Mouse (Mus musculus): ENCODE data around the gene A4gnt. TPM values are rescaled to one million over a fixed set of nuclear protein-coding genes. Genes with fewer than 3 reads are reported as not detected.
"Not testable (repeated sequence)": the region's sequence is repeated elsewhere in the genome, so short reads cannot be mapped to it uniquely, and the experiment has no call there.

Gene A4gnt
- polyA plus RNA-seq, 1 experiment from 2014 or later, result not detected

DNA sequence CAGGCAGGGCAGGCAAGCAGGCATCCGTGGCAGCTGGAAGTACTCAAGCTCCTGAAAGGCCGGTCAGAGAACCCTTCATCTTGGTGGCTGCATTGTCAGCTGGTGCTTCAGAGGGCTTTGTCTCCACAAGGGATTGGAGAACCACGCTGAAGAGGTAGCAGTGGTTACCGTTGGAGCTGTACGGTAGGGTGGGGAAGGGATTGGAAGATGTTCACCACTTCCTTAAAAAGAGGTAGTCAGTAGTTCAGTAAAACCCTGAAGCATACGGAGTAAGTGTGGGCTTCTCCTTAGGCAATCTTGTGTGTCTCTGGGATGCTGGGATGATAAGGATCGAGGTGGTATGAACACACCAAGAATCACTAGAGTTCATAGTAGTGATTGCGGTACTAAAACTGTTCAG lies 21.2 kb upstream of the A4gnt start:
- Histone ChIP-seq H3K4me3 (ENCODE audit: low read depth, low read length) (no peak overlapping the region), H3K36me3 (ENCODE audit: control insufficient read depth, insufficient read depth, low read length) (no peaks in the 10 kb centered on the region), H3K4me2 (ENCODE audit: low read depth, low read length) (no peak overlapping the region), H3K27ac (ENCODE audit: low read depth, low read length) (no peak overlapping the region), H3K9ac (replicated peaks; ENCODE audit: low read depth, low read length) (no peak overlapping the region), H3K4me1 (ENCODE audit: control insufficient read depth, insufficient read depth, low read length) (no peaks in the 10 kb centered on the region), H3K9me3 (ENCODE audit: control insufficient read depth, low read length) (no peaks in the 10 kb centered on the region), H3K27me3 (ENCODE audit: control insufficient read depth, insufficient read depth, low read length) (no peaks in the 10 kb centered on the region)
- no peak for ATAC-seq (ENCODE audit: low read depth)
- 84% methylated on average over 8 of the region's 8 CpGs for WGBS

DNA sequence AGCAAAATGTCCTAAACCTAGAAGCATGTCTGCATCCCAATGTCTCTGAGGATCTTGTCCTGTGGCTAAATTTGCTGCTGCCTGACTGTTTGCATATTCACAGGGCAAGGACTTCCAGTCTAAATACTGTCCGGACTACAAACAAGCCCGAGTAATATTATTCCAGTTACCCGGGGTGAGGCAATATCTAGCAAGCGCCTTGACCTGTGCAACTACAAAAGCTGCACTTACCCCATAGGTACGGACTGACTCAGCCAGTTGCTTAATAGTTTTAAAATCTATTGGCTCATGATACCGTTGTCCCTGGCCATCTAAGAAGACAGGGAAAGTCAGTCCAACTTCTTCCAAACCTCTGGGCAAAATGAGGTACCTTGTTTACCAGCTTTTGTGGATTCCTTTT lies 13.2 kb upstream of the A4gnt start:
- H3K9ac ChIP-seq (replicated peaks; ENCODE audit: low read depth, low read length); H3K27me3 ChIP-seq (ENCODE audit: control insufficient read depth, insufficient read depth, low read length); H3K4me3 ChIP-seq (ENCODE audit: low read depth, low read length); H3K27ac ChIP-seq (ENCODE audit: low read depth, low read length); H3K36me3 ChIP-seq (ENCODE audit: control insufficient read depth, insufficient read depth, low read length); H3K4me2 ChIP-seq (ENCODE audit: low read depth, low read length); H3K9me3 ChIP-seq (ENCODE audit: control insufficient read depth, low read length); ATAC-seq (ENCODE audit: low read depth); H3K4me1 ChIP-seq (ENCODE audit: control insufficient read depth, insufficient read depth, low read length): not testable (repeated sequence)
- WGBS, result 94% methylated on average over 6 of the region's 6 CpGs

DNA sequence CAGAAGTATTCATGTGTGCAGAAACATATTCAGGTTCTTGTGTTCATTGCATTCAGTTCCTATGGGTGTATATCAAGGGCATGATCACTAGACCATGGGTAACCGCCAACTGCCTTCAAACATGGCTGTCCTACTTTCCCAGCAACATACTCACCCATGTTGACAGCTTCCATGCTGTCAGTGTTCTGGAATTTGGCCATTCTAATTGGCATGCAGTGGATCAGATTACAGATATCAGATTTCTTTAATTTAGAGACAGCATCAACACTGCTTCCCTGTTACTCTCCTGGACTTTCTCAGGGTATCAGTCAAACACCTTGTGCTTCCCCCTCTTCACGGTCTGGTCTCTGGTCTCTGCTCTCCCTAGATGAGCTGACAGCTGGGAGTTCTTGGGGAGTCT lies 8.7 kb upstream of the A4gnt start:
- ATAC-seq (ENCODE audit: low read depth), result no peak
- WGBS, result 94% methylated on average over 2 of the region's 2 CpGs
- H3K27ac ChIP-seq (ENCODE audit: low read depth, low read length), result no peak overlapping the region
- no peak overlapping the region for H3K4me3 ChIP-seq (ENCODE audit: low read depth, low read length)
- H3K36me3 ChIP-seq (ENCODE audit: control insufficient read depth, insufficient read depth, low read length), result no peaks in the 10 kb centered on the region
- H3K27me3 ChIP-seq (ENCODE audit: control insufficient read depth, insufficient read depth, low read length), result no peaks in the 10 kb centered on the region
- H3K9ac ChIP-seq (replicated peaks; ENCODE audit: low read depth, low read length), result no peak overlapping the region
- H3K4me2 ChIP-seq (ENCODE audit: low read depth, low read length), result no peak overlapping the region
- H3K9me3 ChIP-seq (ENCODE audit: control insufficient read depth, low read length), result no peaks in the 10 kb centered on the region
- H3K4me1 ChIP-seq (ENCODE audit: control insufficient read depth, insufficient read depth, low read length), result no peaks in the 10 kb centered on the region

- no peaks in the 10 kb centered on the region for H3K9me3 ChIP-seq (ENCODE audit: control insufficient read depth, low read length)
- H3K4me2 ChIP-seq (ENCODE audit: low read depth, low read length), result no peak overlapping the region
- H3K36me3 ChIP-seq (ENCODE audit: control insufficient read depth, insufficient read depth, low read length), result no peaks in the 10 kb centered on the region
- H3K4me3 ChIP-seq (ENCODE audit: low read depth, low read length), result no peak overlapping the region
- no peaks in the 10 kb centered on the region for H3K4me1 ChIP-seq (ENCODE audit: control insufficient read depth, insufficient read depth, low read length)
- no peak overlapping the region for H3K9ac ChIP-seq (replicated peaks; ENCODE audit: low read depth, low read length)
- H3K27ac ChIP-seq (ENCODE audit: low read depth, low read length), result no peak overlapping the region
- no peaks in the 10 kb centered on the region for H3K27me3 ChIP-seq (ENCODE audit: control insufficient read depth, insufficient read depth, low read length)
- 94% methylated on average over 7 of the region's 8 CpGs for WGBS
- ATAC-seq (ENCODE audit: low read depth), result no peak
These were observed 7.4 kb downstream of the A4gnt start for GRCm38 (mm10) chr9:99619688-99620087.

- Histone ChIP-seq H3K27ac (ENCODE audit: low read depth, low read length) (no peak overlapping the region), H3K4me1 (ENCODE audit: control insufficient read depth, insufficient read depth, low read length) (no peaks in the 10 kb centered on the region), H3K4me3 (ENCODE audit: low read depth, low read length) (no peak overlapping the region), H3K36me3 (ENCODE audit: control insufficient read depth, insufficient read depth, low read length) (no peaks in the 10 kb centered on the region), H3K4me2 (ENCODE audit: low read depth, low read length) (no peak overlapping the region), H3K9ac (replicated peaks; ENCODE audit: low read depth, low read length) (no peak overlapping the region), H3K27me3 (ENCODE audit: control insufficient read depth, insufficient read depth, low read length) (no peaks in the 10 kb centered on the region), H3K9me3 (ENCODE audit: control insufficient read depth, low read length) (no peaks in the 10 kb centered on the region)
- no peak for ATAC-seq (ENCODE audit: low read depth)
- whole genome bisulfite sequencing, result 95% methylated on average over 11 of the region's 11 CpGs
These were observed 7.9 kb downstream of the A4gnt start for GRCm38 (mm10) chr9:99620196-99620595.

GRCm38 (mm10) chr9:99622034-99622433 lies 9.7 kb downstream of the A4gnt start:
- Histone ChIP-seq H3K4me2 (ENCODE audit: low read depth, low read length) (no peak overlapping the region), H3K9me3 (ENCODE audit: control insufficient read depth, low read length) (no peaks in the 10 kb centered on the region), H3K4me3 (ENCODE audit: low read depth, low read length) (no peak overlapping the region), H3K27me3 (ENCODE audit: control insufficient read depth, insufficient read depth, low read length) (no peaks in the 10 kb centered on the region), H3K4me1 (ENCODE audit: control insufficient read depth, insufficient read depth, low read length) (no peaks in the 10 kb centered on the region), H3K36me3 (ENCODE audit: control insufficient read depth, insufficient read depth, low read length) (no peaks in the 10 kb centered on the region), H3K27ac (ENCODE audit: low read depth, low read length) (no peak overlapping the region), H3K9ac (replicated peaks; ENCODE audit: low read depth, low read length) (no peak overlapping the region)
- 91% methylated on average over 1 of the region's 1 CpGs for WGBS
- ATAC-seq (ENCODE audit: low read depth), result no peak

- H3K36me3 ChIP-seq (ENCODE audit: control insufficient read depth, insufficient read depth, low read length), result no peaks in the 10 kb centered on the region
- H3K9me3 ChIP-seq (ENCODE audit: control insufficient read depth, low read length), result no peaks in the 10 kb centered on the region
- H3K27ac ChIP-seq (ENCODE audit: low read depth, low read length), result no peak overlapping the region
- H3K4me3 ChIP-seq (ENCODE audit: low read depth, low read length), result no peak overlapping the region
- 71% methylated on average over 2 of the region's 2 CpGs for WGBS
- no peak overlapping the region for H3K9ac ChIP-seq (replicated peaks; ENCODE audit: low read depth, low read length)
- no peak overlapping the region for H3K4me2 ChIP-seq (ENCODE audit: low read depth, low read length)
- H3K27me3 ChIP-seq (ENCODE audit: control insufficient read depth, insufficient read depth, low read length), result no peaks in the 10 kb centered on the region
- H3K4me1 ChIP-seq (ENCODE audit: control insufficient read depth, insufficient read depth, low read length), result no peaks in the 10 kb centered on the region
- ATAC-seq (ENCODE audit: low read depth), result no peak
These were observed 10.7 kb downstream of the A4gnt start for GRCm38 (mm10) chr9:99622966-99623365.

DNA sequence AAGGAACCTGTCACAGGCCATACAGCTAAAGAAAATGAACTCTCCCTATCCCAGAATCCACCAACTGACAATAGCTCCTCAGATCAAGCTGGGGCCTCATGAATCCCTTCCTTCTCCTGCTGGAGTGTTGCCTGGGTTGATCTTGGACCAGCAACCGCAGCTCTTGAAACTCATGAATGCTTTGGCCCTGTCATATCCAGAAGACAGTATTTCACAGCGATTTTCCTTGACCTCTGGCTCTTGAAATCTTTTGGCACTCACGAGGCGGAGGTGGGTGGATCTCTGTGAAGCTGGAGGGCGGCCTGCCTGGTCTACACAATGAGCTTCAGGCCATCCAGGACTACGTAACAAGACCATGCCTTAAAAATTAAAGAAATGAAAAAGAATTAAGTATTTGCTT lies 11.8 kb downstream of the A4gnt start:
- no peaks in the 10 kb centered on the region for H3K36me3 ChIP-seq (ENCODE audit: control insufficient read depth, insufficient read depth, low read length)
- H3K27ac ChIP-seq (ENCODE audit: low read depth, low read length), result no peak overlapping the region
- H3K4me3 ChIP-seq (ENCODE audit: low read depth, low read length), result no peak overlapping the region
- no peaks in the 10 kb centered on the region for H3K9me3 ChIP-seq (ENCODE audit: control insufficient read depth, low read length)
- no peak overlapping the region for H3K4me2 ChIP-seq (ENCODE audit: low read depth, low read length)
- H3K4me1 ChIP-seq (ENCODE audit: control insufficient read depth, insufficient read depth, low read length), result peaks cover 3% of the 10 kb centered on the region; the same call in 1 of the 2 replicates
- H3K9ac ChIP-seq (replicated peaks; ENCODE audit: low read depth, low read length), result no peak overlapping the region
- 77% methylated on average over 6 of the region's 6 CpGs for WGBS
- no peaks in the 10 kb centered on the region for H3K27me3 ChIP-seq (ENCODE audit: control insufficient read depth, insufficient read depth, low read length)
- no peak for ATAC-seq (ENCODE audit: low read depth)

- peaks cover 7% of the 10 kb centered on the region; the same call in 1 of the 2 replicates for H3K4me1 ChIP-seq (ENCODE audit: control insufficient read depth, insufficient read depth, low read length)
- 68% methylated on average over 4 of the region's 4 CpGs for WGBS
- H3K9me3 ChIP-seq (ENCODE audit: control insufficient read depth, low read length), result no peaks in the 10 kb centered on the region
- H3K27ac ChIP-seq (ENCODE audit: low read depth, low read length), result no peak overlapping the region
- no peak overlapping the region for H3K9ac ChIP-seq (replicated peaks; ENCODE audit: low read depth, low read length)
- H3K36me3 ChIP-seq (ENCODE audit: control insufficient read depth, insufficient read depth, low read length), result no peaks in the 10 kb centered on the region
- ATAC-seq (ENCODE audit: low read depth), result no peak
- H3K4me2 ChIP-seq (ENCODE audit: low read depth, low read length), result peak overlapping the region; percentile 79; the same call in 1 of the 2 replicates
- H3K27me3 ChIP-seq (ENCODE audit: control insufficient read depth, insufficient read depth, low read length), result no peaks in the 10 kb centered on the region
- H3K4me3 ChIP-seq (ENCODE audit: low read depth, low read length), result no peak overlapping the region
These were observed 16.3 kb downstream of the A4gnt start for GRCm38 (mm10) chr9:99628581-99628980.

All from neural tube, embryonic 14.5 days (tissue).